Mouse (Mus musculus): ENCODE data around the gene Fkbp7. TPM values are rescaled to one million over a fixed set of nuclear protein-coding genes. Genes with fewer than 3 reads are reported as not detected.

The Fkbp7 gene
- polyA plus RNA-seq (2015; fragmentation: Nextera tagmentation; extraction: Ambion mirVana) = 4.5 and 4.9 TPM in 2 replicates

DNA sequence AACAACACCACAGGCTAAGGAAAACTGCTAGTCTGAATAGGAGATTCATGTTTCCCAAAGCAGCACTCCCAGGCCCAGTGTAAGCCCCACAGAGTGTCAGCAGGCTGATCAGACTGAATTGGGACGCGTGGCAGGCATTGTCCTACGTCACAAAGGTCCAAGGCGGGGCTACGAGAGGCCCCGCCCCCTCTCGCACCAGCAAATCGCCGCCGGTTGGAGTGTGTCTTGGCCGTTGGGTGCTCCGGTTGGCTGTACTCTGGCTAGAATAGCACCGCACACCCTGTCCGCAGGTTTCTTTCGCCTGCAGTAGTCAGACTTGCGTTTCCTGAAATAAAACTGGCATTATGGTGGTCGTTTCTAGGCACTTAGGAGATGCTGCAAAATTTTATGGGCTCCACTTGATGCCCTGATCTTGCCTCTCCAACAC lies at the start of gene Fkbp7:
Gene Fkbp7 (minus strand): TSS at position 151 of the 427 bp plus-strand sequence.
- H3K4me1 ChIP-seq (replicated peaks) = peaks cover 51% of the 10 kb centered on the region
- no peaks in the 10 kb centered on the region for H3K36me3 ChIP-seq (replicated peaks)
- H3K27me3 ChIP-seq = no peaks in the 10 kb centered on the region
- peak within 1 kb of the TSS; percentile 64 for H3K27ac ChIP-seq (replicated peaks)
- peak within 1 kb of the TSS; percentile 55 for H3K4me3 ChIP-seq (replicated peaks)
- ATAC-seq (ENCODE audit: insufficient read depth) = peak; percentile 84
- WGBS (ENCODE audit: insufficient replicate concordance) = under 1% methylated on average over 17 of the region's 17 CpGs
- peak within 1 kb of the TSS; percentile 67 for H3K4me2 ChIP-seq
- H3K9ac ChIP-seq = peak within 1 kb of the TSS; percentile 32
- H3K9me3 ChIP-seq (replicated peaks) = no peaks in the 10 kb centered on the region

- ATAC-seq (ENCODE audit: insufficient read depth) = no peak
- Histone ChIP-seq H3K4me2 (no peak overlapping the region), H3K4me1 (replicated peaks) (no peaks in the 10 kb centered on the region), H3K9me3 (replicated peaks) (0 out of 2 replicates have a peak, but pooled peaks cover 4% of the 10 kb centered on the region), H3K27ac (replicated peaks) (no peak overlapping the region), H3K27me3 (no peaks in the 10 kb centered on the region), H3K9ac (no peak overlapping the region), H3K4me3 (replicated peaks) (no peak overlapping the region), H3K36me3 (replicated peaks) (no peaks in the 10 kb centered on the region)
- 82% methylated on average over 14 of the region's 14 CpGs for WGBS (ENCODE audit: insufficient replicate concordance)
These were observed 46.7 kb upstream of the Fkbp7 start for GRCm38 (mm10) chr2:76719650-76720049.

DNA sequence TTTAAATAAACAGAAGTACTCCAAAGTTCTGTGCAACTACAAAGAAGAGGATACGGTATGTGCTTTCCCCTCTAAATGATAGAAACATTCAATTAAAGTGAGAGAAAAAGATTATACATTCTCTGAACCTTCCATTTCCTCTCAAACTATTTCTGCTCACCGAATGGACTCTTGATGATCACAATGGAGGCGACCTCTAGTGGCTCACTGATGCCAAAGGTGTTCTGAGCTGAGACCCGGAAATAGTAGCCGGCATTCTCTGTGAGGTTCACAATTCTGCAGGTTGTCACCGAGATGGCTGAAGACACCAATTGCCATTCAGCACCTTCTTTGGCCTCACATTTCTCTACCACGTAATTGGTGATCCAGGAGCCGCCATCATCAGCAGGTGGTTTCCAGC lies 42.1 kb upstream of the Fkbp7 start:
- no peak overlapping the region for H3K27ac ChIP-seq (replicated peaks)

GRCm38 (mm10) chr2:76708512-76708911 lies 35.6 kb upstream of the Fkbp7 start:
- Histone ChIP-seq H3K4me1 (replicated peaks) (no peaks in the 10 kb centered on the region), H3K27me3 (no peaks in the 10 kb centered on the region), H3K9me3 (replicated peaks) (peaks cover 16% of the 10 kb centered on the region; the same call in 1 of the 2 replicates), H3K36me3 (replicated peaks) (peaks cover 6% of the 10 kb centered on the region; the same call in 1 of the 2 replicates), H3K4me2 (no peak overlapping the region), H3K27ac (replicated peaks) (no peak overlapping the region), H3K4me3 (replicated peaks) (no peak overlapping the region), H3K9ac (no peak overlapping the region)
- no peak for ATAC-seq (ENCODE audit: insufficient read depth)
- whole genome bisulfite sequencing (ENCODE audit: insufficient replicate concordance) = 67% methylated on average over 3 of the region's 3 CpGs

More for the DNA sequence above, 42.1 kb upstream of the Fkbp7 start:
- WGBS (ENCODE audit: insufficient replicate concordance) = 62% methylated on average over 8 of the region's 8 CpGs
- no peak overlapping the region for H3K4me2 ChIP-seq
- ATAC-seq (ENCODE audit: insufficient read depth) = no peak
- 0 out of 2 replicates have a peak, but pooled peaks cover 2% of the 10 kb centered on the region for H3K36me3 ChIP-seq (replicated peaks)
- no peaks in the 10 kb centered on the region for H3K4me1 ChIP-seq (replicated peaks)
- no peak overlapping the region for H3K9ac ChIP-seq
- H3K4me3 ChIP-seq (replicated peaks) = no peak overlapping the region
- no peaks in the 10 kb centered on the region for H3K27me3 ChIP-seq
- peaks cover 4% of the 10 kb centered on the region; the same call in 1 of the 2 replicates for H3K9me3 ChIP-seq (replicated peaks)

- H3K36me3 ChIP-seq (replicated peaks) = peaks cover 6% of the 10 kb centered on the region; the same call in 1 of the 2 replicates
- ATAC-seq (ENCODE audit: insufficient read depth) = no peak
- 79% methylated on average over 13 of the region's 13 CpGs for WGBS (ENCODE audit: insufficient replicate concordance)
- no peaks in the 10 kb centered on the region for H3K27me3 ChIP-seq
- no peak overlapping the region for H3K4me2 ChIP-seq
- H3K4me1 ChIP-seq (replicated peaks) = no peaks in the 10 kb centered on the region
- H3K9me3 ChIP-seq (replicated peaks) = peaks cover 13% of the 10 kb centered on the region; the same call in 1 of the 2 replicates
- H3K27ac ChIP-seq (replicated peaks) = no peak overlapping the region
- no peak overlapping the region for H3K9ac ChIP-seq
- no peak overlapping the region for H3K4me3 ChIP-seq (replicated peaks)
These were observed 32.7 kb upstream of the Fkbp7 start for GRCm38 (mm10) chr2:76705655-76706054.

GRCm38 (mm10) chr2:76702751-76703150 lies 29.8 kb upstream of the Fkbp7 start:
- 67% methylated on average over 5 of the region's 5 CpGs for WGBS (ENCODE audit: insufficient replicate concordance)
- no peaks in the 10 kb centered on the region for H3K4me1 ChIP-seq (replicated peaks)
- no peak overlapping the region for H3K4me2 ChIP-seq
- 0 out of 2 replicates have a peak, but pooled peaks cover 1% of the 10 kb centered on the region for H3K36me3 ChIP-seq (replicated peaks)
- ATAC-seq (ENCODE audit: insufficient read depth) = no peak
- H3K9ac ChIP-seq = no peak overlapping the region
- no peak overlapping the region for H3K4me3 ChIP-seq (replicated peaks)
- H3K27ac ChIP-seq (replicated peaks) = no peak overlapping the region
- no peaks in the 10 kb centered on the region for H3K9me3 ChIP-seq (replicated peaks)
- no peaks in the 10 kb centered on the region for H3K27me3 ChIP-seq

DNA sequence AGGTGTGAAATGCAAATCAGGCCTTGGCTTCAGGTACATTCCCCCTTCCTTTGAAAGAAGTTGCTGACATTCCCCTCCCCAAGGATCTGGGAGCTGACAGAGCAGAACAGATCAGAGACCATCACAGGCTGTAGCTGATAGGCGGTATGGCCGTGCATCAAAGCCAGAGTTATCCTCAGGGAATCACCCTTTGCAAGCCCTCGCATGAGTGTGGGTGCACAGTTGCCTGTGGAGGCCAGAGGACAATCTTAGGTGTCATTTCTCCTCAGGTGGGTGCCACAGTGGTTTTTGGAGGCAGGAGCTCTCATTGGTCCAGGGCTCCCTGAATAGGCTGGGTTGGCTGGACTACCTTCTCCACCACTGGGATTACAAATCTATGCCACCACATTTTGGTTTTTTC lies 29.3 kb upstream of the Fkbp7 start:
- no peak overlapping the region for H3K4me2 ChIP-seq
- H3K9ac ChIP-seq = no peak overlapping the region
- H3K9me3 ChIP-seq (replicated peaks) = no peaks in the 10 kb centered on the region
- H3K4me1 ChIP-seq (replicated peaks) = no peaks in the 10 kb centered on the region
- no peak for ATAC-seq (ENCODE audit: insufficient read depth)
- 69% methylated on average over 3 of the region's 3 CpGs for WGBS (ENCODE audit: insufficient replicate concordance)
- no peak overlapping the region for H3K4me3 ChIP-seq (replicated peaks)
- H3K36me3 ChIP-seq (replicated peaks) = peaks cover 7% of the 10 kb centered on the region; the same call in 1 of the 2 replicates
- no peaks in the 10 kb centered on the region for H3K27me3 ChIP-seq
- no peak overlapping the region for H3K27ac ChIP-seq (replicated peaks)

DNA sequence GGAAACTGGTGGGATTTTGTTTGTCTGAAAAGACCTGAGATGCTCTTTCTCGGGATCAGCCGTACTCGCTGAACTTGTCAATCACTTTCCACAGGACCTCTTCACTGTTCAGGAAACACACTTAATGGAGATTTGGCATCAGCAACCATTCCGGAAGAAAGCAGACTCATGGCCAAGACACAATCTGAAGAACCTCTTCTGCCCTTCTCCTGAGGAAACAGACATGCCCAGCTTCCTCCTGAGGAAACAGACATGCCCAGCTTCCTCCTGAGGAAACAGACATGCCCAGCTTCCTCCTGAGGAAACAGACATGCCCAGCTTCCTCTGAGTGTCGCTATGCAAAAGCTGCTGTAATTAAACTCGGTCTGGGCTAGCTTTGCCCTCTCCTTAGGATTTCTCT lies 22.4 kb upstream of the Fkbp7 start:
- no peaks in the 10 kb centered on the region for H3K9me3 ChIP-seq (replicated peaks)
- ATAC-seq (ENCODE audit: insufficient read depth) = no peak
- WGBS (ENCODE audit: insufficient replicate concordance) = 44% methylated on average over 6 of the region's 6 CpGs
- no peak overlapping the region for H3K9ac ChIP-seq
- no peaks in the 10 kb centered on the region for H3K27me3 ChIP-seq
- no peak overlapping the region for H3K4me2 ChIP-seq
- no peak overlapping the region for H3K27ac ChIP-seq (replicated peaks)
- no peaks in the 10 kb centered on the region for H3K4me1 ChIP-seq (replicated peaks)
- H3K4me3 ChIP-seq (replicated peaks) = no peak overlapping the region
- H3K36me3 ChIP-seq (replicated peaks) = peaks cover 37% of the 10 kb centered on the region

DNA sequence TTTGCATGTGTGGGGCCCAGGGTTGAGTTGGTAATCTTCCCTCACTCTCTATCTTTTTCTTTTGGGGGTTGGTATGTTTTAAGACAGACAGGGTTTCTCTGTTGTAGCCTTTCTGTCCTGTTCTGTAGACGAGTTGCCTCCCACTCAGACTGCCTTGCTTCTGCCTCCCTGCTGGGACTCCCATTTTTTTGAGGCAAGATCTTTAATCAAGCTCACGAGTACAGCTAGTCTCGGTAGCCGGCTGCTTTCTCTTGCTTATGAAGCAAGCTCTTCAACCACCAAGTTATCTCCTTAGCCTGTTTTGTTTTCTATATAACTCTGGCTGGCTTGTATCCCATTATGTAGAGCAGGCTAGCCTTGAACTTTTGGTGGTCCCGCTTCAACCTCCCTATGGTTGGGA lies 20.8 kb upstream of the Fkbp7 start:
- Histone ChIP-seq H3K4me2 (no peak overlapping the region), H3K36me3 (replicated peaks) (peaks cover 38% of the 10 kb centered on the region), H3K4me1 (replicated peaks) (no peaks in the 10 kb centered on the region), H3K9ac (no peak overlapping the region), H3K27ac (replicated peaks) (no peak overlapping the region), H3K9me3 (replicated peaks) (no peaks in the 10 kb centered on the region), H3K4me3 (replicated peaks) (no peak overlapping the region), H3K27me3 (no peaks in the 10 kb centered on the region)
- ATAC-seq (ENCODE audit: insufficient read depth) = no peak
- 77% methylated on average over 5 of the region's 5 CpGs for WGBS (ENCODE audit: insufficient replicate concordance)

GRCm38 (mm10) chr2:76690436-76691204 lies 17.7 kb upstream of the Fkbp7 start:
- peaks cover 53% of the 10 kb centered on the region for H3K36me3 ChIP-seq (replicated peaks)

GRCm38 (mm10) chr2:76688162-76688561 lies 15.2 kb upstream of the Fkbp7 start:
- no peak for ATAC-seq (ENCODE audit: insufficient read depth)
- no peak overlapping the region for H3K9ac ChIP-seq
- H3K4me3 ChIP-seq (replicated peaks) = no peak overlapping the region
- no peak overlapping the region for H3K27ac ChIP-seq (replicated peaks)
- H3K36me3 ChIP-seq (replicated peaks) = peaks cover 60% of the 10 kb centered on the region
- WGBS (ENCODE audit: insufficient replicate concordance) = 33% methylated on average over 7 of the region's 7 CpGs
- H3K27me3 ChIP-seq = no peaks in the 10 kb centered on the region
- H3K9me3 ChIP-seq (replicated peaks) = no peaks in the 10 kb centered on the region
- H3K4me2 ChIP-seq = no peak overlapping the region
- no peaks in the 10 kb centered on the region; the same call in 1 of the 2 replicates for H3K4me1 ChIP-seq (replicated peaks)

More at GRCm38 (mm10) chr2:76690436-76691204, 17.7 kb upstream of the Fkbp7 start:
- no peak overlapping the region for H3K9ac ChIP-seq
- no peak overlapping the region for H3K27ac ChIP-seq (replicated peaks)
- no peaks in the 10 kb centered on the region for H3K27me3 ChIP-seq
- 51% methylated on average over 12 of the region's 12 CpGs for WGBS (ENCODE audit: insufficient replicate concordance)
- ATAC-seq (ENCODE audit: insufficient read depth) = peak; percentile 49; the same call in 1 of the 2 replicates
- H3K4me3 ChIP-seq (replicated peaks) = no peak overlapping the region
- no peak overlapping the region for H3K4me2 ChIP-seq
- no peaks in the 10 kb centered on the region for H3K9me3 ChIP-seq (replicated peaks)
- H3K4me1 ChIP-seq (replicated peaks) = no peaks in the 10 kb centered on the region; the same call in 1 of the 2 replicates

All from liver, embryonic 15.5 days (tissue).